Comparison of ENCODE assay signal across 13 mouse cellular contexts in the genomic region with DNA sequence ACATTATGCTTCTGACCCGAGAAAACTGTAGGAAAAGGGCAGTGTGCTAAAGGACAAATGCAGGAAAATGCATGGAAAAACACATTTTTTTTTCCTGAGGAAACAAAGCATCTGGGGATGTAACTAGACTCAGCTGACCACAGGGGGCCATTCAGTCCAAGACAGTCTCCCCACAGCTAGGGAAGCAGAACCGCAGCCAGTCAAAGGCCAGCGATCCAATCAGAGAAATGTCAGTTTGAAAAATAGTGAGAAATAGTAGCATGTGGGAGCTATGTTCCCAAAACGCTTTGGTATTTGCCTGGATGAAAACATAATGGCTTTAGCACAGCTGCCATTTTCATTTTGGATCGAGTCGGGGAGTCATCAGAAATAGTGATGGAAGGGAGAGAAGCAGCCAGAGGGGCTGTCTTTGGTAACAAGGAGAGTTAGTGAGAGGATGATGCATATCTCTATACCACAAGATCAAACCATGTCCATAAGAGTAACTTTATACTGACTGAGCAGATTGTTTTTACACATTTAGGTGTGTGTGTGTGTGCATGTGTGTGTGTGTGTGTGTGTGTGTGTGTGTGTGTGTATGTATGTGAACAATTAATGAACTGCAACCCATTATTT.
DNase-seq lines count a peak whose midpoint lies in the region; ATAC-seq lines count a peak whose summit lies in the region.
"Had no signal": no experiment of that assay in that cellular context is flagged by ENCODE, and none has a peak within 500 bp of the region (broad histone marks: within the 10 kb centered on the region; RNA-seq: fewer than 3 reads in every experiment).

No protein-coding gene starts in this region.

- peak overlapping the region; percentile 53 for H3K27ac ChIP-seq in hindbrain, embryonic 14.5 days
- no peak overlapping the region for H3K27ac ChIP-seq in midbrain, embryonic 16.5 days (ENCODE audit: low read length)
- H3K27ac ChIP-seq: liver, embryonic 13.5 days had no signal

- H3K9ac ChIP-seq in hindbrain, embryonic 14.5 days = no peak overlapping the region
- H3K9ac ChIP-seq in midbrain, embryonic 16.5 days (ENCODE audit: low read depth, low read length) = no peak overlapping the region
- H3K9ac ChIP-seq: liver, embryonic 13.5 days had no signal

- peak; percentile 44 to 52 for DNase-seq in cerebellum, postnatal 10 days
- no peak for DNase-seq in cerebellum, postnatal 36 days
- DNase-seq in R1 (ENCODE audit: low read depth, low spot score) (peak; percentile 8), liver (no peak)
- DNase-seq in hindbrain, embryonic 14.5 days (ENCODE audit: low spot score) = peak; percentile 53
- no peak for DNase-seq in lung, postnatal 14 days
- DNase-seq in thymus, postnatal 14 days = no peak
- DNase-seq: adrenal gland, postnatal 25 days; heart, adult 11 months; kidney, adult 11 months; liver, embryonic 13.5 days; thymus, adult 18-20 months had no signal

- H3K27me3 ChIP-seq in hindbrain, embryonic 14.5 days (ENCODE audit: control insufficient read depth, insufficient read depth, low read length) = no peaks in the 10 kb centered on the region
- no peaks in the 10 kb centered on the region for H3K27me3 ChIP-seq in midbrain, embryonic 16.5 days (ENCODE audit: control insufficient read depth, insufficient read depth, low read depth, low read length)
- H3K27me3 ChIP-seq: liver, embryonic 13.5 days had no signal

- no peak overlapping the region for H3K4me3 ChIP-seq in hindbrain, embryonic 14.5 days (replicated peaks; ENCODE audit: low read length)
- no peak overlapping the region for H3K4me3 ChIP-seq in midbrain, embryonic 16.5 days (ENCODE audit: low read depth, low read length)
- H3K4me3 ChIP-seq: liver, embryonic 13.5 days had no signal

- ATAC-seq in hindbrain, embryonic 14.5 days (ENCODE audit: low FRiP score) = peak; percentile 70; the same call in 1 of the 2 replicates
- peak; percentile 48; the same call in 1 of the 2 replicates for ATAC-seq in midbrain, embryonic 16.5 days

- no peaks in the 10 kb centered on the region for H3K36me3 ChIP-seq in hindbrain, embryonic 14.5 days (replicated peaks; ENCODE audit: control insufficient read depth, insufficient read depth)
- no peaks in the 10 kb centered on the region for H3K36me3 ChIP-seq in midbrain, embryonic 16.5 days (ENCODE audit: control insufficient read depth, insufficient read depth, low read length)
- H3K36me3 ChIP-seq: liver, embryonic 13.5 days had no signal

- WGBS in hindbrain, embryonic 14.5 days = 18% methylated on average over 6 of the region's 6 CpGs
- 24% methylated on average over 6 of the region's 6 CpGs for WGBS in midbrain, embryonic 16.5 days

- H3K4me2 ChIP-seq in hindbrain, embryonic 14.5 days (replicated peaks) = peak overlapping the region; percentile 25
- peak overlapping the region; percentile 20; the same call in 1 of the 2 replicates for H3K4me2 ChIP-seq in midbrain, embryonic 16.5 days (ENCODE audit: low read length)
- H3K4me2 ChIP-seq: liver, embryonic 13.5 days had no signal

- peaks cover 6% of the 10 kb centered on the region; the same call in 1 of the 2 replicates for H3K4me1 ChIP-seq in hindbrain, embryonic 14.5 days (replicated peaks; ENCODE audit: control insufficient read depth, insufficient read depth, low read length)
- H3K4me1 ChIP-seq in midbrain, embryonic 16.5 days (ENCODE audit: control insufficient read depth, insufficient read depth, low read length) = no peaks in the 10 kb centered on the region
- H3K4me1 ChIP-seq: liver, embryonic 13.5 days had no signal

- H3K9me3 ChIP-seq in hindbrain, embryonic 14.5 days (ENCODE audit: control insufficient read depth, low read length) = no peaks in the 10 kb centered on the region
- H3K9me3 ChIP-seq in midbrain, embryonic 16.5 days (replicated peaks; ENCODE audit: control insufficient read depth, low read length, poor library complexity, severe bottlenecking) = no peaks in the 10 kb centered on the region
- H3K9me3 ChIP-seq: liver, embryonic 13.5 days had no signal

Comparison
In these comparisons a context has a peak if more than half of its experiments do, and no peak if none do; other contexts are left out.
1. DNase-seq: peak in cerebellum, postnatal 10 days (2 of 2), R1 (single experiment) and hindbrain, embryonic 14.5 days (single experiment); none in cerebellum, postnatal 36 days (0 of 2), lung, postnatal 14 days (single experiment), liver (single experiment) and thymus, postnatal 14 days (single experiment).